Mouse (Mus musculus) olfactory bulb, adult 2 months (tissue): Measurements from ENCODE around the gene Cspg4. TPM values are rescaled to one million over a fixed set of nuclear protein-coding genes. Genes with fewer than 3 reads are reported as not detected.
"Not testable (repeated sequence)": the region's sequence is repeated elsewhere in the genome, so short reads cannot be mapped to it uniquely, and the experiment has no call there.

Experiments used
- H3K27ac ChIP-seq: fragments of 200-500 bp; 2 replicates; pipeline ENCODE4 v1.5.1; 2012; ENCODE audit warnings: low read depth, low read length; ENCODE audit not compliant: insufficient read depth
- H3K4me1 ChIP-seq: fragments of 200-500 bp; 2 replicates; pipeline ENCODE4 v1.6.1; 2012; ENCODE audit warnings: low read length; ENCODE audit not compliant: control insufficient read depth, insufficient read depth
- H3K4me3 ChIP-seq: fragments of 200-500 bp; 2 replicates; pipeline ENCODE4 v1.5.1; 2012; ENCODE audit warnings: mild to moderate bottlenecking, low read depth, low read length, moderate library complexity; ENCODE audit not compliant: insufficient read depth
- CTCF ChIP-seq: fragments of 200-500 bp; IDR thresholded peaks from 2 replicates; pipeline ENCODE4 v1.5.1; 2012; ENCODE audit warnings: low read depth, mild to moderate bottlenecking, low read length, moderate library complexity; ENCODE audit not compliant: insufficient read depth
- POLR2A ChIP-seq: fragments of 200-500 bp; IDR thresholded peaks from 2 replicates; pipeline ENCODE4 v1.6.1; 2012; ENCODE audit warnings: mild to moderate bottlenecking, low read depth, low read length, moderate library complexity; ENCODE audit not compliant: insufficient read depth
- WGBS: fragments of 180-500 bp; shearing (Covaris S2); methylation state at CpG from one replicate; pipeline ENCODE4 v1.1.7; 2018; 5-methylcytosine and 5-hydroxymethylcytosine counted together
- polyA plus RNA-seq: library from polyadenylated mRNA; stranded (reverse); fragments of >200 nt; gene quantifications from 2 replicates; pipeline ENCODE4 v1.2.4, GENCODE M21; 2012; ENCODE audit warnings: low replicate concordance; ENCODE audit not compliant: missing spikeins, insufficient read depth, insufficient read length

Cspg4 gene
- polyA plus RNA-seq, 1 experiment = not detected

DNA sequence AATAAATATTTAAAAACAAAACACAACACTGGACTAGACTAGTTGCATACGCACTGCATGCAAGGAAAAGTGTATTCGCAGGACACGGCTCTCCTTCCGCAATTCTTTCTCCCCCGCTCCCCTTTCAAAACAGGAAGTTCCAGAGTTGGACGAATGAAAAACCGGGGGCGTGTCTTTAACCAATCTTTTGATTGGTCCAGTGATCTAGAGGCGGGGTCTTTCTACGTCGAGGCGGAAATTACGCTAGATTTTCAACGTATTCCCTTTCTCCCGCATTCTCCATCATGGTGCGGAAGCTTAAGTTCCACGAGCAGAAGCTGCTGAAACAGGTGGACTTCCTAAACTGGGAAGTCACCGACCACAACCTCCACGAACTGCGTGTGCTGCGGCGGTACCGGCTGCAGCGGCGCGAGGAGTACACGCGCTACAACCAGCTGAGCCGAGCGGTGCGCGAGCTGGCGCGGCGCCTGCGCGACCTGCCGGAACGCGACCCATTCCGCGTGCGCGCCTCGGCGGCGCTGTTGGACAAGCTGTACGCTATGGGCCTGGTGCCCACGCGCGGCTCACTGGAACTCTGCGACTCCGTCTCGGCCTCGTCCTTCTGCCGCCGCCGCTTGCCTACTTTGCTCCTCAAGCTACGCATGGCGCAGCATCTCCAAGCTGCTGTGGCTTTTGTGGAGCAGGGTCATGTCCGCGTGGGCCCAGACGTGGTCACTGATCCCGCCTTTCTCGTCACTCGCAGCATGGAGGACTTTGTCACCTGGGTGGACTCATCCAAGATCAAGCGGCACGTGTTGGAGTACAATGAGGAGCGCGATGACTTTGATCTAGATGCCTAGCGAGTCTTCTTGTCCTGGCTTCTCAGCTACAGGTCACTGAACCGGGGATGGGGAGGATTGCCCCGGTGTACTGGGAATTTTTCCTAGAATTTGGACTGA lies 72.7 kb downstream of the Cspg4 start, which contains the start of gene Imp3:
Gene Imp3 (plus strand): TSS at position 253 of the 938 bp plus-strand sequence.
- WGBS = under 1% methylated on average over 73 of the region's 73 CpGs
- peak within 1 kb of the TSS; percentile 90 for H3K27ac ChIP-seq
- peaks cover 5% of the 10 kb centered on the region for H3K4me1 ChIP-seq
- H3K4me3 ChIP-seq = peak within 1 kb of the TSS; percentile 66
- TF ChIP-seq POLR2A (peak; percentile 78), CTCF (no peak)

DNA sequence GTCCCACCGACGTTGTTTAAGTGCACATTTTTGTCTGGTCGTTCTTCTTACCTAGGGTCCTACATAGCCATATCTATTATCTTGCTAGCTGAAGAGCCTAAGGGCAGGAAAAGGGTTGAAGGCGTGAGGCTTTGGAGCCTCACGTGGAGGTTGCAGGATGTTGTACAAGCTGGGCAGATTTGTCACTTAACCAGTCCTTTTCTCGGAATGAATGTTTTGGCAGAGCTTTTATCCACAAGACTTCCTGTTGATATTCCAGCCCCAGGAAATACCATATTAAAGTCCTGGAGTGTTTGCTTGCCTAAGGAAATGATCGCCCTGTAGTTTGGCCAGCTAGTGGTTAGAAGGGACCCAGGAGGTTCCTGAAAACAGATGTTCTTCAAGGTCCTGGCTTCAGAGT lies 73.5 kb downstream of the Cspg4 start:
- TF ChIP-seq CTCF = no peak
- TF ChIP-seq POLR2A = no peak
- WGBS = 5% methylated on average over 7 of the region's 7 CpGs
- peaks cover 5% of the 10 kb centered on the region for H3K4me1 ChIP-seq
- H3K4me3 ChIP-seq = peak overlapping the region; percentile 66
- H3K27ac ChIP-seq = no peak overlapping the region

DNA sequence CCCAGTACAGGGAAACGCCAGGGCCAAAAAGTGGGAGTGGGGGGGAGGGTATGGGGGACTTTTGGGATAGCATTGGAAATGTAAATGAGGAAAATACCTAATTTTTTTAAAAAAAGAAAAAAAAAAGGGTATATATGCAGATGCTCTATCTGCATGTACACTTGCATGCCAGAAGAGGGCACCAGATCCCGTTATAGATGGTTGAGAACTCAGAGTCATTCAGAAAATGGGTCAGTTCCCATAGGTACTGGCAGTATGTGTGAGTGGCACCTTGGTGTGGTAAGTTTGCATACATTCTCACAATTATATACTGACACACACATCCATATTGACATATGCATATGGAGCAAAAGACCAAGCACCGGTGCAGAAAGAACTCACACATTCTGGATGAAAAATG lies 82.6 kb downstream of the Cspg4 start:
- WGBS = 25% methylated on average over 3 of the region's 3 CpGs
- H3K4me1 ChIP-seq, H3K4me3 ChIP-seq, H3K27ac ChIP-seq: not testable (repeated sequence)

DNA sequence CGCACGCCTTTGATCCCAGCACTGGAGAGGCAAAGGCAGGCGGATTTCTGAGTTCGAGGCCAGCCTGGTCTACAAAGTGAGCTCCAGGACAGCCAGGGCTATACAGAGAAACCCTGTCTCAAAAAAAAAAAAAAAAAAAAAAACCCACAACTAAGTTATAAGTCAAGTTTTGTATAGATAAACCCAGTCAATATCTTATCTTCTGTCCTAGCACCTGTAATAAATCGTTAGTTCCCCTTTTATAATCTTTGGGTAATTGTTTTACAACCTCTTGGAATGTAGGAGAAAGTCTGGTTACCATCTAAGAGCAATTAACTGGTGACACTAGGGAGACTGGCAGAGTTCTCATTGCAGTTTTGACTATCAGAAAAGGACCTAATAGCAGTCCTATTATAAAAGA lies 83.9 kb downstream of the Cspg4 start:
- 91% methylated on average over 5 of the region's 5 CpGs for WGBS
- not testable (repeated sequence) for H3K27ac ChIP-seq, H3K4me3 ChIP-seq, H3K4me1 ChIP-seq

Other genes with a start within 250 kb of the Cspg4 start
- not detected in 2 replicates for gene Lingo1, start 68.6 kb upstream of the Cspg4 start, polyA plus RNA-seq
- gene Odf3l1, start 354 bp upstream of the Cspg4 start, polyA plus RNA-seq = not detected in 2 replicates
- not detected in 2 replicates for gene Snx33, start 63.3 kb downstream of the Cspg4 start, polyA plus RNA-seq
- not detected in 2 replicates for gene Imp3, start 72.4 kb downstream of the Cspg4 start, polyA plus RNA-seq
- gene Snupn, start 85.8 kb downstream of the Cspg4 start, polyA plus RNA-seq = not detected in 2 replicates
- gene Ptpn9, start 129.9 kb downstream of the Cspg4 start, polyA plus RNA-seq = not detected in 2 replicates
- not detected in 2 replicates for gene Sin3a, start 207.0 kb downstream of the Cspg4 start, polyA plus RNA-seq